Mouse (Mus musculus) layer of hippocampus, adult 11-12 months (tissue): Measurements from ENCODE around the gene Riox1.
A peak's percentile ranks its signal among the peaks of the same experiment; 100 is the strongest.
"Not testable (repeated sequence)": the region's sequence is repeated elsewhere in the genome, so short reads cannot be mapped to it uniquely, and the experiment has no call there.

ENCODE experiments used
- DNase-seq: peaks from one replicate; pipeline ENCODE4 v3.0.0; 2022; ENCODE audit warnings: low spot score

Gene Riox1

DNA sequence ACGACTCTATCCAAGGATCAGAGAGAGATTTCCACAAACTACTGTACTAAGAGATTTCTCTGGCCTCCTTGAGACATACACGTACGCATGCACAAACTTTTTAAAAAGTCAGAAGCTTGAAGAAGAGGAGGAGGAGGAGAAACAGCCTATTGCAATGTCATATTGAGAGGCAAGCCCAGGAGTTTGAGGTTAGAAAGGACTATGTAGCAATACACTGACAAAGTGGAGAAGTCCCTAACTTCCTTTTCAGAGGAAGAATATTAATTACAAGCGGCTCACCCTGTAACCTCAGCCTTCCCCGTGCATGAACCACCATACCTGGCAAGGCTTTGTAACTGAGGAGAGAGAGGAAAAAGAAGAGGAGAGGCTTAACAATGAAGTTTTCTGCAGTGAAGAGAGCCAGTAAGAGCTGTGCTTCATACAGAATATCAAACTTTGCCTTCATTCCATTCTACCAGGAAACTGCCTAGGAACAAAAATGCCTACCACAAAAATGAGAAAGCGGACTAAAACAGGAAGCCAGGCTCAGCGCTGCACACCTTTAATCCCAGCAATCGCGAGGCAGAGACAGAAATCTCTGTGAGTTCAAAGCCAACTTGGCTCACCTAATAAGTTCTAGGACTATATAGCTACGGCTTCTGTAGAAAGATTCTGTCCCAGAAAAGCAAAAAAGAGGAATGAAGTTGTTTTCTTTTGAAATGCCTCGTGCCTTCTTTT, 474 bp upstream of the Riox1 start:
- DNase-seq: no peak

DNA sequence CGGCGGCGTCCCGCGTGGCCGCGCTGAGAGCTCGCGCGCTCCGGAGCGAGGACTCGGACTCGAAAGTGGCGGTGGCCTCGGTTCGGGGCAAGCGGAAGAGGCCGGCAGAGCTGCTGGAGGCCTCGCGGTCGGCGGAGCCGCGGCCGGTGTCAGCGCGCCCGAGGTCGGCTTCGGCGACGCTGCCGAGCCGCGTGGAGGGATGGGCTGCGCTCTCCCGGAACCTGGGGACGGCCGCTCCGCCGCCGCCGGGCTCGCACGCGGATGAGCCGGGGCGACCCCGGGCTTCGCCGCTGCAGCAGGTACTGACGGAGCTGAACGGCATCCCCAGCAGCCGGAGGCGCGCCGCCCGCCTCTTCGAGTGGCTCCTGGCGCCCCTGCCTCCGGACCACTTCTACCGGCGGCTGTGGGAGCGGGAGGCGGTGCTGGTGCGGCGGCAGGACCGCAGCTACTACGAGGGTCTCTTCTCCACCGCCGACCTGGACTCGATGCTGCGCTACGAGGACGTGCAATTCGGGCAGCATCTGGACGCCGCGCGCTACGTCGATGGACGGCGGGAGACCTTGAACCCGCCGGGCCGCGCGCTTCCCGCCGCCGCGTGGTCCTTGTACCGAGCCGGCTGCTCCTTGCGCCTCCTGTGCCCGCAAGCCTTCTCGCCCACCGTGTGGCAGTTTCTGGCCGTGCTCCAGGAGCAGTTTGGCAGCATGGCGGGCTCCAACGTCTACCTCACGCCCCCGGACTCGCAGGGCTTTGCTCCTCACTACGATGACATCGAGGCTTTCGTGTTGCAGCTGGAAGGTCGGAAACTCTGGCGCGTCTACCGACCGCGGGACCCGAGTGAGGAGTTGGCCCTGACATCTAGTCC, 663 bp downstream of the Riox1 start:
- DNase-seq: peak; percentile 46

DNA sequence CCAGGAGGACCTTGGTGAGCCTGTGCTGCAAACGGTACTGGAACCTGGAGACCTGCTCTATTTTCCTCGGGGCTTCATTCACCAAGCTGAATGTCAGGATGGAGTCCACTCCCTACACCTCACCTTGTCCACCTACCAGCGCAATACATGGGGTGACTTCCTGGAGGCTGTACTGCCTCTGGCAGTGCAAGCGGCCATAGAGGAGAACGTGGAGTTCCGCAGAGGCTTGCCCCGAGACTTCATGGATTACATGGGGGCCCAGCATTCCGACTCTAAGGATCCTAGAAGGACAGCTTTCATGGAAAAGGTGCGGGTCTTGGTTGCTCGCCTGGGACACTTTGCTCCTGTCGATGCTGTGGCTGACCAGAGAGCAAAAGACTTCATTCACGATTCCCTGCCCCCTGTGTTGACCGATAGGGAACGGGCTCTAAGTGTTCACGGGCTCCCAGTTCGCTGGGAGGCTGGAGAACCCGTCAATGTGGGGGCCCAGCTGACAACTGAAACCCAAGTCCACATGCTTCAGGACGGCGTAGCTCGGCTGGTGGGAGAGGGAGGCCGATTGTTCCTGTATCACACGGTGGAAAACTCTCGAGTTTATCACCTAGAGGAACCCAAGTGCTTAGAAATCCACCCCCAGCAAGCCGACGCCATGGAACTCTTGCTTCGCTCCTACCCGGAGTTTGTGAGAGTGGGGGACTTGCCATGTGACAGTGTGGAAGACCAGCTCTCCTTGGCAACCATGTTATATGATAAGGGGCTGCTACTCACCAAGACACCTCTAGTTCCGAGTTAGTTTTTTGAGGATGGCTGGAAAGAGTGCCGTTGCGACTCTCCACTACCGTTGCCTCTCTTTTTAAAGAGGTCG, 1.5 kb downstream of the Riox1 start:
- no peak for DNase-seq

DNA sequence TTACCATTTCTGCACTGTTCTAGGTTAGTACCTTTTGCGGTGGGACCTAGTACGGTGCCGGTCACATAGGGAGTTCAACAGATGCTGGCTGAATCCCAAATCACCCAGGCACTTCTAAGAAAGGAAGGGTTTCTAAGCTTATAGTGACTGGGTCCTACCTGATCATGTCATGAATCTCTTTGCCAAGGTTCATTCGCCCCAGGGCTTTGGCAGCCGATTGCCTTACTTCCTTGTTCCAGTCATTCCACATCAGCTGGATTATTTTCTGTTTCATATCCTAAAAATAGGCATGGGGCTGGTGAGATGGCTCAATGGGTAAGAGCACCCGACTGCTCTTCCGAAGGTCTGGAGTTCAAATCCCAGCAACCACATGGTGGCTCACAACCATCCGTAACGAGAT, 7.9 kb downstream of the Riox1 start:
- no peak for DNase-seq

DNA sequence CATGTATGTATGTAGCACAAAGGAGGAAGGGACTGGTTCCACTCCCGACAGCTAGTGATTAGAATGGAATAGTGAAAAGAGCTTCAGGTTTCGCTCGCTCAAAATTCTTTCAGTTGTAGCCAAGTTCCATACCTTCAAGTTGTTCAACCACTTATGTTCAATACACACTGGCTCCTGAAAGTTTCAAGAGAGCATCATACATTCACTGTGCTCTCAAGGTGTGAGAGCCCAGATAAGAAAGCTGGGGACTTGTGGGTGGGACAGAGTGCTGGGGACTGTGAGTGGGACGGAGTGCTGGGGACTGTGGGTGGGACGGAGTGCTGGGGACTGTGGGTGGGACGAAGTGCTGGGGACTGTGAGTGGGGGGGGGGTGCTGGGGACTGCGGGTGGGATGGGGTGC, 14.8 kb downstream of the Riox1 start:
- DNase-seq: no peak

DNA sequence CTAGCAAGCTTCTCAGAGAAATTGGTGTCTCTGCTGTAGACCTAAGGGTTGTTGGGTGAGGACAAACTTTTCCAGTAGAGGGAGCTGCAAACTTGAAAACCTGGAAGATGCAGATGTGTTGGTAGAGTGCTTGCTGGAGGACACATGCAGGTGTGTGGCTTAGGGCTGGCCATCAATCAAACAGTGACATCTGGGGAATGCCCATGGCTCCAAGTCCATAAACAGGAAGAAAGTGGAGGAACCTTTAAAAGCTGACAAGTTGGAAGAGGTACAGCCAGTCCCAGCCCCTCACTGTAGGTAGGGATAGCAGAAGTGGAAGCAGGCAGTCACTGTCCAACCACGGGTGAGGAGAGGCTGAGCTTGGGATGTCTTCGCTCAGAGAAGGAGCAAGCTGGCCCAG, 21.7 kb downstream of the Riox1 start:
- DNase-seq: peak; percentile 62

DNA sequence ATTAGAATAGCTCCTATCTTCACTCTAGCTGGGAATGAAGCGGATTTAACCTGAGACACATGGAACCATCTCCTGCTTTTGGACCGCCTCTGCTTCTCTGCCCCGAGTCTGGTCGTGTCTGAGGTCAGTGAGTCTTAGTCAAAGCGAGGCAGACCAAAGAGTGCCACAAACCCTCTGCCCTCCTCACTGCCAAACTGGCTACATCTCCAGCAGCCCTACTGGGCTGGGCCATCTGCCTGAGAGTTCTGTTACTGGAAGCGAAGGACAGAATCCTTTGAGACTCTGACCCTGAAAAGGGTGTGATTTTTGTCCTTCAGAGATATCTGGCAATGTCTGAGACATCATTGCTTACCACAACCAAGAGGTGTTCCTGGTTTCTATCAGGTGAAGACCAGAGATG, 28.5 kb downstream of the Riox1 start:
- no peak for DNase-seq

DNA sequence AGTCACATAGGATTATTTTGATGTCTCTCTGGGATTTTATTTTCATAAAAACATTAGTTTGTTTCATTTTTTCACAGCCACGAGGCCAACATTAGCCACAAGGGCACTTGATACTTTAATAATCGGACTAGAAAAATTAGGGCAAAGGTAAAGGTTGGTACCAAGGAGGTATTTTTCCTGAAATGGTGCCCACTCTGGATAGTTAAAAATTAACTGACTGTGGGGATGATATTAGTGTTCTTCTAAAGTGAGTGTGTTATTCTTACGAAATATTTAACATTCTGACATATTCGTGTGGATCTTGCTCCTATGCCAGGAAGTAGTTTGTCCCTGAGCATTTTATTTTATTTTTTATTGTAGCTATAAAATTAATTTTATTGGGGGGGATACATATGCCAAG, 31.2 kb downstream of the Riox1 start:
- DNase-seq: no peak

DNA sequence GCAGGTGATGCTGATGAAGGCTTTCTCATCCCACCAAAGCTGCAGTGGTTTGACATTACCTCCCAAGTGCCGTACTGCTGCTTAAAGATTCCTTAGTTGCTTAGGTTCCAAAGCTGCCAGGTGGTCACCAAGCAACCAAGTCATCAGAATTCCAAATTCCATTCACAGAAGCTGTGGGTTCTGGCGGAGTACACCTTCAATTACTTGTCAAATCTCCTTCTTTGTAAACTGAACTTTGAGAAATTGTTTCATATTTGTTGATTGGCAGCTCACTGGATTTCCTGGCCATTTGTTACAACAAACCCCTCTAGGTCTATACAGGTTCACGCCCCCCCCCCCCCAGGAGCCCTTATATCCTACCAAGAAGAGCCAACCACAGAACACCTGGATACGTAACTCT, 34.3 kb downstream of the Riox1 start, which contains the start of gene Heatr4:
Gene Heatr4 (minus strand): TSS at position 101 of the 400 bp plus-strand sequence.
- DNase-seq: no peak

DNA sequence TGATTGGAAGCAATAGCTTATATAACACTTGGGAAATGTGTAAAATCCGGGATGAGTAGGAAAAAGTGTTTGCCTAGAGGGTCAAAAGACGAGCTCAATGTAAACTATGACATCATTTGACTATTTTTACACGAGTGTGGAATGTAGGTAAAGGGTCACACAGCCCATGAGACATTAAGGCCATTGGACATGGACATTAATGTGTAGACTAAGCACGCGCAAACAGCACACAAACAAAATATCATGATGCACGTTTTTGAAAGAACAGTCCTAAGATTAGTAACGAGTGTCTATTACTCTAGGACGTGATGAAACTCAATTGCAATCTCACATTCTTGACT, 36.8 kb downstream of the Riox1 start:
- DNase-seq: no peak

DNA sequence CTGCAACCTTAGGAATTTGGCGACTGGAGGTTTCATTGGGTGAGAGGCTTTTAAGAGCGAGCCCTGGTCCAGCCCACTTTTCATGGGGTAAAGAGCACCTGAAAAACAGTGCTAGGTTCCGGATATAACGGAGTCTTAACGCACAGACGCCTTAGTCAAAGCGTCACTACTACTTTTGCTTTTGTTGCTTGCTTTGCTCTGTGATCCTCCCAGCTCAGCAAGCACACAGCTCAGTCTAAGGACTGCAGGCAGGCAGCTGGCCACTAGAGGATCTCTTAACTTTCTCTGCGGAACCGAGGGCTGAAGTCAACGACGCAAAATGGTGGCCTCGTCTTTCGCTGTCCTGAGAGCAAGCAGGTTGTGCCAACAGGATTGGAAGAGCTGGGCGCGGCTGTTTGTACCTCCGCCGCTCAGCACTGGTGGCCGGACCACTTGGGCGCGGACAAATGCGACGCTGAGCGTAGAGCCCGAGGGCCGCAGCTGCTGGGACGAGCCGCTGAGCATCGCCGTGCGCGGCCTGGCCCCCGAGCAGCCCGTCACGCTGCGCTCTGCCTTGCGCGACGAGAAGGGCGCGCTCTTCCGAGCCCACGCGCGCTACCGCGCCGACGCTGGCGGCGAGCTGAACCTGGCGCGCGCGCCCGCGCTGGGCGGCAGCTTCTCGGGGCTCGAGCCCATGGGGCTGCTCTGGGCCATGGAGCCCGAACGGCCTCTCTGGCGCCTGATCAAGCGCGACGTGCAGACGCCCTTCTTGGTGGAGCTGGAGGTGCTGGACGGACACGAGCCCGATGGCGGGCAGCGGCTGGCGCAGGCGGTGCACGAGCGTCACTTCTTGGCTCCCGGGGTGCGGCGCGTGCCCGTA, 37.4 kb downstream of the Riox1 start, which contains the start of gene Acot2:
Gene Acot2 (plus strand): TSS at position 279 of the 859 bp plus-strand sequence.
- DNase-seq: peak; percentile 80

DNA sequence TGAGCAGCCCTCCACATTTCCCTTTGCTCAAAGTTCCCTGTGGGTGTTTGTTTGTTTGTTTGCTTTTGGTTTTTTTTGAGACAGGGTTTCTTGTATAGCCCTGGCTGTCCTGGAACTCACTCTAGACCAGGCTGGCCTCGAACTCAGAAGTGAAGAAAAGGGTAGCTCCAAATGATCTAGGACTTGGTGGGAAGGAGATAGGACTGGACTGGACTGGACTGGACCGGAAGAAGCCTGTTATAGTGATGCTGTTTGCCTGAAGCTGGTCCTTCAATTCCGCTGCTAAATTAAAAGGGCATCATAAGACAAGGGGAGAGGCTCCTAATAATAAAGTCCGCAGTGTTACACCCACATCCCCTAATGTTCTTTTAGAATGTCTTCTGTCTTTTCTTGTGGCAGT, 38.1 kb downstream of the Riox1 start:
- no peak for DNase-seq

DNA sequence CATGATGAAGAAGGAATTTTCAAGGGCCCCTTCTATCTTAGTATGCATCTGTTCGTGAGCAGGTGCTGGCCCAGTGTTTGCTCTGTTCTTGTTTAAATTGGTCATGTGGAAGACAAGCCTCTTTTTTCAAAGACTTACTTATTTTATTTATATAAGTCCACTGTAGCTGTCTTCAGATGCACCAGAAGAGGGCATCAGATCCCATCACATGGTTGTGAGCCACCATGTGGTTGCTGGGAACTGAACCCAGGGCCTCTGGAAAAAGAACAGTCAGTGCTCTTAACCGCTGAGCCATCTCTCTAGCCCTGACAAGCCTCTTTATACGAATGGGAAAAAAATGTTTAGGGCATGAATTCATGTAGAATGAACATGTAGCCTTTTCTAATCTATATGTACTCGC, 39.0 kb downstream of the Riox1 start:
- no peak for DNase-seq

DNA sequence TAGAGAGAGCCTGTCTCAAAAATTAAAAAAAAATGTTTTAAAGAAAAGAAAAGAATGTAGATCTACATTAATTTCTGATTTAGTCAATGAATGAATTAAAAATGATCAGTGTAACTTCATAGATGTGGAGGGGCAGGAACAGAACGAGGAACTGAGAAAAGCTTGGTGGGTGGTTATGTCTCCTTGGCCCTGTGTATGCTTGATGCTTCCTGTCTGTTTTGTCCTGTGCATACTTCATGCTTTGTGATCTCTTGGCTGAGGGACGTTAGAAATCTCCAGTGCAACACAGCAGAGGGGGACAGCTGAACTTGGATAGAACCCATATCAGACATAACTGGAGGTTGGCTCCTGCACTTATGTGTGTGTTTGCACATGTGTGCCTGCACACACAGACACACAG, 46.8 kb downstream of the Riox1 start:
- DNase-seq: no peak

DNA sequence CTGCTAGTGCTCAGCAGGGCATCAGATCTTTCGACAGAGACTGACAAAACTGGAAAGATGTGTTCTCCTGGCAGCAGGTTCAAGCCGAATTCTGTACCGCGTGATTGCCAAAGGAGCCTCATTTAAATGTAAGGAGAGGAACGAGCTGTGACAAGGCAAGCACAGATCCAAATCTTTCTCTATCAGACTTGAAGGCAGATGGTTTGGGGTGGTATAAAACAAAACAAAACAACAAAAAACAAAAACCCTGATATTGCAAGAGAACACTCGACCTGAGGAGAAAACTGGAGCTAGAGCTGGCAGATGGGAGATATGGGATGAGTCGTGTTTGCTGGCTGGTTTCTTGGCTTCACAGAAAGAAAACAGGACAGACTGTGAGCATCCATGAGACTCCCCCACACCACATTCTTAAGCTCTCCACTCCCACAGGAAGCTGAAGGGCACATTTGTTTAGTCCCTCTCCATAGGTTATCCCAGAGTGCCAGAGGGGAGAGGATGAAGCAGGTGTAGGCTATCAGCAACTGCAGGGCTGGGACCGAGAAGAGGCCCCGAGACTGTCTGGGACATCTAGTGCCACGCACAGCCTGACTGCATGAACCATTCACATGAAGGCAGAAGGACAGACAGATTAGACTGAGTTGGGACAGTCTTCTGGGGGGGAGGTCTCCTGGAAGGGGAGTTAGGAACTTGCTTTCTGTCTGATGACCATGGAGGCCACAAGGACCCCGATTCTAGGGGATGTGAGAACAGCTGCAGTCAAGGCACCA, 48.1 kb downstream of the Riox1 start:
- no peak for DNase-seq

DNA sequence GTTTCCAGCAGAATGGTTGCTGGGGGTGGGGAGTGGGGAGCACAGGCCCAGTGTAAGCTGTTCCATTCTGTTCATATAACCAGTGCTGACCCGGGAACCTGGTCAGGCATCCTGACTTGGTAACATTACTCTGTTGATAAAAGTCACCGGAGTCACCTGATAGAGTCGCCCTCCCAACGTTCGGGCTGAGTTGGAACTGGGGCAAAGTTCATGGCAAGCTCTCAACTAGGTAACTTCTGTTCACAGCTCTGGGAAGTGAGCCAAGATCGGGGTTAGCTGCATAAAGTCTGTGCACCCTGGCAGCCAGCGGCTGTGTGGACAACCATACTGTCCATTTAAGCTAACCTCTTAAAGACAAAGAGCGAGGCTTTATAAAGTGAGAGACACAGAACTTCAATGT, 48.8 kb downstream of the Riox1 start:
- not testable (repeated sequence) for DNase-seq

DNA sequence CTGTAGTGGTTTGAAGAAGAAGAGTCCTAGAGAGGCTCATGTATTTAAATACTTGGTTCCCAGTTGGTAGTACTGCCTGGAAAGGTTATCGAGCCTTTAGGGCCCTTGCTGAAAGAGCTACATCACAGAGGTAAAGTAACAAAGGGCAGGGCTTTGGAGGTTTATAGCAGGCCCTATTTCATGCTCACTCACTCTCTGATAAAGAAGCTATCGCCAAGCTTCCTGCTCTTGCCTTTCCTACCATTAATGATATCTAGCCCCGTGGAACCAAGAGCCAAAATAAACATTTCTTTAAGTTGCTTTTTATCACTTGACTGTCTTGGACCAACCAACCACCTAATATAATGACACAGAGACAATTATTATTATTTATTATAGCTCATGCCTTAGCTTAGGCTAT, 50.0 kb downstream of the Riox1 start:
- DNase-seq: no peak
